Mouse (Mus musculus): ENCODE data around the gene Rab8b.

DNA sequence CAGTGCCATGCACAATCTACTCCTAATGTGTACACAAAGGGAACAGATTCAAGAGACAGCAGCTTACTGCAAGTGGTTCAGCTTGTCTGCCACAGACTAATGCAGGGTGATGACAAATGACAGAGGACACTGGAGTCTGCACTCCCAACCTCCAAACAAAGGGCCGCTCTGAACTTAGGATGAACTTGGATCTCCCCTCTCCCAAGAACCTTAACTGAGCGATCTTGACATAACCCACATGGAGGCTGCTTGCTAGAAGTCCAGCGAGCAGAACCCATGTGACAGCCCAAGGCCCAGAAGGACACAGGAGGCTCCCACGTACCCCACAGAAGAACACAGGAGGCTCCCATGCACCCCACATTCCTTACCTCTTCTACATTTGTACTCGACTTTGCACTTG is 68.5 kb downstream of the Rab8b start:
- TF ChIP-seq POLR2A (IDR thresholded peaks at IDR 0.05; ENCODE audit: low read depth, low read length) (no peak), CTCF (IDR thresholded peaks at IDR 0.05; ENCODE audit: extremely low read depth, insufficient read length, insufficient replicate concordance, low read depth, low read length) (no peak)
